Mouse (Mus musculus) urinary bladder, adult 18-20 months (tissue): ENCODE measurements around the gene Rbms2.
"Not testable (repeated sequence)": the region's sequence is repeated elsewhere in the genome, so short reads cannot be mapped to it uniquely, and the experiment has no call there.

Source experiments
- DNase-seq, 2 experiments: peaks; one replicate each; pipeline ENCODE4 v3.0.0; 2022; ENCODE audit warnings: low spot score in 2 of 2, mixed read lengths in 2 of 2

The Rbms2 gene

DNA sequence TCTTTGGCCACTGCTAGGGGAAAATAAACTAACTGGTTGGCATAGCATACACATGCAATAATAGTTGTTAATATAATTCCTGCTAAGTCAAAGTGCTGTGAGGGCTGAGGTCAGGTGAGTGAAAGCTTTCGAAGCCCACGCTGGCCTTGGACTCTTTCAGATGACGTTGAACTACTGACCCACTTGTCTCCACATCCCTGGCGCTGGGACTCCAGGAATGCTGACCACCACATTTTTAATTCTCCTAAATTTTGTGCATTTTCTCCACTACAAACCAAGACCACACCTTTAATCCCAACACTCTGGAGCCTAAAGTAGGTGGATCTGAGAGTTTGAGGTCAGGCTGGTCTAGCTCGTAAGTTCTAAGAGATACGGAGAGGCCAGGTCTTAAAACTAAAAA lies 13.0 kb upstream of the Rbms2 start:
- no peak for DNase-seq

DNA sequence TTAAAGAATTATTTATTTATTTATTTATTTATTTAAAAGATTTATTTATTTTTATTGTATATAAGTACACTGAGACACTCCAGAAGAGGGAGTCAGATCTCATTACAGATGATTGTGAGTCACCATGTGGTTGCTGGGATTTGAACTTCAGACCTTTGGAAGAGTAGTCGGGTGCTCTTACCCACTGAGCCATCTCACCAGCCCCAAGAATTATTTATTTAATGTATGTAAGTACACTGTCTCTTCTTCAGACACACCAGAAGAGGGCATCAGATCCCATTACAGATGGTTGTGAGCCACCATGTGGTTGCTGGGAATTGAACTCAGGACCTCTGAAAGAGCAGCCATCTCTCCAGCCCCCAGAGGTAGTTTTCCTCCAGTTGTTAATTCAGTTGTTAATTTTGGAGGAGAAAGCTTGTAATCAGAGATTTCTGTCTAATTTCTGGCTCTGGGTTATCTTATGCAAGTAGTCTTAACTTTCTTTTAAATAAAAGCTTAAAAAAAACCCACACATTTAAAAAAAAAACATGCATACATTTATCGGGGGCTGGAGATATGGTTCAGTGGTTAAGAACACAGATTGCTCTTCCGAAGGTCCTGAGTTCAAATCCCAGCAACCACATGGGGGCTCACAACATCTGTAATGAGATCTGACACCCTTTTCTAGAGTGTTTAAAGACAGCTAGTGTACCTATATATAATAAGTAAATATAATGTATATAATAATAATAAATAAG lies 12.1 kb upstream of the Rbms2 start:
- not testable (repeated sequence) for DNase-seq

DNA sequence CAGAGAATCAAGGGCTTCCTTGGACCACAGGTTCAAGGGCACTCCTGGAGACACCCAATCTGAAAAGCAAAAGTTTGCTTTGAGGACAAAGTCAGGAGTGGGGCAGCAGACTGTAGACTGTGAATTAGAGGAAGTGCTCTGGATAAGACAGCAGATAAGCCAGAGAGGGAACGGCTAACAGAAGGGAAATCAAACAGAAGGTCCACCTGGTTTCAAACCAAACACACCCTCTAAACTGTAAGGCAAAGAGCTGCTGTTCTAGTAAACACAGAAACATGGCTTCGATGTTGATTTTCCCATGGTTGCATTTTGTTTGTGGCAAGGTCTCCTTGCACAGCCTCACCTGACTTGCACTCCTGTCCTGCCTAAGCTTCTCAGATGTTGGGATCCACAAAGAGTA lies 11.4 kb upstream of the Rbms2 start:
- DNase-seq, result no peak

DNA sequence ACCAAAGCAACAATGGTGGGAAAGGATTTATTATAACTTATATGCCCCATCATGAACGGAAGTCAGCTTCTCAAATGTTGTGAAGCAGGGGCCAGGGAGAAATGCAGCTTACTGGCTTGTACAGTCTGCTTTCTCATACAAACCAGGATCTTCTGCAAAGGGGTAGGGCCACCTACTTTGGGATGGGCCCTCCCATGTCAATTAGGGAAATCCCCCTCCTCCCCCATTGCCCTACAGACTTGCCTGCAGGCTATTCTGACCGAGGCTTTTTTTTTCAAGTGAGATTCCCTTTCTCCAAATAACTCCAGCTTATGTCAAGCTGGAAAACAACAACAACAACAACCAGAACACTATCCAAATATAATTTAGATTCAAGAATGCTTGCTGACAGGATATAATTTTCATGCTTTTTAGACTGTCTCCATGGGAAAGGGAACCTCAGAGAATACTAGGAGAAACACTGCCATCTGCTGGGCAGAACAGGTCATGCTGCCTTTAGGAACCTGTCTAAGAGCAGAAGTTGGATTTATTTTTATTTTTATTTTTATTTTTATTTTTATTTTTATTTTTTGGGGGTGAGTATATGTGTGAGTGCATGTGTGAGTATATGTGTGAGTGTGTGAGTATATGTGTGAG lies 8.3 kb upstream of the Rbms2 start:
- DNase-seq, result peak; percentile 43 to 49

DNA sequence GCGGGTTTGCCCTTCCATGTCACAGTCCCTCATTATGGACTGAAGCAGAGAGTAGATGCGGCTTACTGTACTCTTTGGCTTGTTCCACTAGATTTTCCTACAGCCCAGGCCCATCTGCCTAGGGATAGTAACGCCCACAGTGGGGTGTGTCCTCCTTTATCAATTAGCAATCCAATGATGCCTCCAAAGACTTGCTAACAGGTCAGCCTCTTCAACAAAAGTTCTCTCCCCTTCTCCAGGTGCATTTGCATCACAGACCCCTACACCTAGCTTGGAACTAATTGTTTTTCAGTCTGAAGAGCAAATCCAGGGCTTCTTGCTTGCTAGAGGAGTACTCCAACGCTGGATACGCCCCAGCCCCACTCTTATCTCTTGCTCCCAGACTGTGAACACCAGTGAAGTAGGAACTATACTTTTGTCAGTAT lies 7.1 kb upstream of the Rbms2 start:
- DNase-seq, result no peak

DNA sequence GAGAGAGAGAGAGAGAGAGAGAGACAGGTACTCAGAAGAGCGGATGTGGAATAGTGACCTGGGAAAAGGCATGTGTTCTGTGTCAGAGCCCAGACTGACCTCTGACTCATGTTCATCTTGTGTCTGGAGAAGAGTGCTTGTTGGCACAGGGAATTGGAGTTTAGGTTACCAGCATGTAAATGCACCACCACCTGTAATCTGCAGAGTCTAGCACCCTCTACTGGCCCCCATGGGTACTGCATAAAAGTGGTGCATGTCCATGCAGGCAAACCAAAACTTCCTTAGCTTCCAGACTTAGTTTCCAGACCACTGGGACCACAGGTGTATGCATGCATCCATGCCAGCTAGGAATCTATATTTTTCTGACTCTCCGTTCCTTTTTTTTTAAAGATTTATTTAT lies 5.9 kb upstream of the Rbms2 start:
- peak; percentile 52 to 58 for DNase-seq

DNA sequence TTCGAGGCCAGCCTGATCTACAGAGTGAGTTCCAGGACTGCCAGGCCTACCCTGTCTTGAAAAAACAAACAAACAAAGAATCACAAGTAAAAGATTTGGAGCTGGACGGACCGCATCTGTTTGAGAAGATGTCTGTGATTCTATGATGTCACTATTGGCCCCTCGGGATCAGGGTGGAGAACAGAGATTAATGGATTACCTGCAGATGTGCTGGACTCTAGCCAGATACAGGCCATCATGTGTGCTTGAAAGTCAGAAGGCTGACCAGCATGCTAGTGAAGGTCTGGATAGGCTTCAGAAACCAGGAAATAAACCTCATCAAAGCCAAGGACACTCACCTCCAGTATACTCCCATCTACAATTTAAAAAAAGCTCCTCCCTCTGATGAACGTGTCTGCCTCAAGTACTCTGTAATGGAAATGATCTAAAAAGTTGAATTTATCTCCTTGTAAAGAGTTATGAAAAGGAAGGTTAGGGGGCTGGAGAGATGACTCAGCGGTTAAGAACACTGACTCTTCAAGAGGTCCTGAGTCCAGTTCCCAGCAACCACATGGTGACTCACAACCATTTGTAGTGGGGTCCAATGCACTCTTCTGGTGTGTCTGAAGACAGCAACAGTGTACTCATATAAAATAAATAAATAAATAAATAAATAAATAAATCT lies 5.3 kb upstream of the Rbms2 start:
- DNase-seq, result no peak

DNA sequence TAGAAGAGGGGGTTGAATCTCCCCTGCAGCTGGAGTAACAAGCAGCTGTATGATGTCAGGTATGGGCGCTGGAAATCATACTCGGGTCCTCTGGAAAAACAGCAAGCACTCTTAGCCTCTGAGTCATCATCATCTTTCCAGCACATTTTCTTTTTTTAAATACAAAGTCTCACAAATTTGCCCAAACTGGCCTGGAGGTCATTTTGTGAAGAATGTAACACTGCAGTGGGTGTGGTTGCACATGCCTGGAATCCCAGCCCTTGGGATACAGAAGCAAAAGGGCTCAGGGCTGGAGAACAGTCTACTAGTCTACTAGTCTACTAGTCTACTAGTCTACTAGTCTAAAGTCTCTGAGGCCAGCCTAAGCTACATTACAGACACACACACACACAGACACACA lies 4.2 kb upstream of the Rbms2 start:
- DNase-seq, result no peak

DNA sequence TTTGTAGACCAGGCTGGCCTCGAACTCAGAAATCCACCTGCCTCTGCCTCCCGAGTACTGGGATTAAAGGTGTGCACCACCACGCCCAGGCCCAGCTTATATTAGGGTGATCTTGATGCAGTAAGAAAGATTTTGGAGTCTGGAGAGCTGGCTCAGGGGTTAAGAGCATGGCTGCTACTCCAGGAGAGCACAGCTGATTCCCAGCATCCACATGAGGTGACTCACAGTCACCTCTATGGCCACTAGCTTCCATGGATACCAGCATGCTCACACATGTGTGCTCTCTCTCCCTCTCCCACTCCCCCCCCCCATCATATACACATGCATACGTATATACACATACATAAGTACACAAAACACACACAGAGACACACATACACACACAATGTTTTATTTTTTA lies 2.8 kb downstream of the Rbms2 start:
- DNase-seq, result no peak

DNA sequence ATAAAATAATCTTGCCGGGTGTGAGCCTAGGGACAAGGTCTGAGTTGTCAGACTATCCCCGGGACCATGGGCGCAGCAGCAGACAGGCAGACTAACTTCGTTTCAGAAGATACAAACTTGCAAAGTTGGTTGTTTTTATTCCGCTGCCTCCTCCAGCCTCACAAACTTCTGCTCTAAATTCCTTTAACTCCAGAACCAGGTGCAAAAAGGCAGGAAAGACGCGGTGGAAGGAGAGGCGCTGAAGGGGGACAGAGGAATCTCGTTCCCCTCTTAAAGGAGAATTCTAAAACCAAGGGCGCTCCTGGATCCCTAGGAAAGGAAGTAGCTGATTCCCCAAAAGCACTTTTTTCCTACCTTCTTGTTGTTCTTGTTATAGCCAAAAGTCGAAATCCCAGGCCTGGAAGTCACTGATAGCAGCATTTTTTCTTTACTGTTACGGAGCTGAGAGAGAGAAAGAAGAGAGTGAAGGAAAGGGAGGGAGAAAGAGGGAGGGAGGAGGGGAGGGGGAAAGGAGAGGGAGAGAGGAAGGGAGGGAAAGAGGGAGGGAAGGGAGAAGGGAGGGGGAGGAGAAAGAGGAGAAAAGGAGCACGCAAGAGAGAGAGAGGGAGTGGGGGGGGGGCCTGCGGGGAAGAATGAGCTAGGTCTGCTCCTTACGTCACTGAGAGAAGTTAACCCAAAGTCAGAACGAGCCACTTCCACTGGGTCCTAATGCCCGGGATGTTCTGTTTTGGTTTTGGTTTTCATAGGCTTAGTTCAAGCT lies 3.9 kb downstream of the Rbms2 start:
- DNase-seq, result peak; percentile 34 to 54

DNA sequence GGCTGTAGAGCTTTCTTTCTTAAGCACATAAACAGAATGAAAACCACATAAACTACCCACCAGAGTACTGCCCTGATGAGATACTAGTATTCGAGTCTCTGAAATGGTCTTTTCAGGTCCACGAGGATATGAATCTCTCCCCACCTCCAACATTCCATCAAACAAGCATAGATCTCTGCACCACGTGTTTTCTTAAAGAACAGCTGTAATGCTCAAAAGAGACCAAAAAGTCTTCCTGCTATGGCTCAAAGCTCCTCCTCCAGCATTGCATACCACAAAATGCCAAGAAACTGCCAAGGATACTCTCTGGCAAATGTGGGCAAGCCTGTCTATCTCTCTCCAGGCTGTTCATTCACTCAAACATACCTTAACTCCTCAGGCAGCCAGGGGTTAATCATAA lies 4.8 kb downstream of the Rbms2 start:
- DNase-seq, result no peak

DNA sequence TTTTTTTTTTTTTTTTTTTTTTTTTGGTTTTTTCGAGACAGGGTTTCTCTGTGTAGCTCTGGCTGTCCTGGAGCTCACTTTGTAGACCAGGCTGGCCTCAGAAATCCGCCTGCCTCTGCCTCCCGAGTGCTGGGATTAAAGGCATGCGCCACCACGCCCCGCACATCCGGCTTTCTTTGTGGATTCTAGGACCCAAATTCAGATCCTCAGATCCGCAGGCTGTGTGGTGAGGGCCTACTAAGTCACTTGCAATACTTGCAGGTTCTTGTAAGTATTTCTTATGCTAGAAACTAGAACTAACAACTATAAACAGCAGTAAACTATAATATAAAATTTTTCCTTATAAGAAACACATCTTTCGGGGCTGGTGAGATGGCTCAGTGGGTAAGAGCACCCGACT lies 8.7 kb downstream of the Rbms2 start:
- DNase-seq, result not testable (repeated sequence)

DNA sequence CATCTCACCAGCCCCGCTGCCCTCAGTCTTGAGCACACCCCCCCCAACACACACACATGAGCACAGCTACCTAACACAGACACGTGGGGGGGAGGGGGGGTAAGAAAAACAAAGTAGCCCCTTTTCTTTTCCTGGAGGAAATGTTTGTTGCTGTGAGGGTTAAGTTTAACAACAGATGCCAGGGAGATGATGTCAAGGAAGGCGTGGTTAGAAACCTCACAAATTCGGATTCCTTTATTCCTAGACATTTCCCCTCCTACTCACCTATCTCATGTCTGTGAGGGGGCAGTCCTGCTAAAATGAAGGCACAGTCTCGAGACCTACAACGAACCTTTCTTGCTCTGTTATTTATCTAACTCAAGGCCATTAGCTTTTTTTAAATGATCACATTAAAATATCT lies 13.0 kb downstream of the Rbms2 start:
- DNase-seq, result no peak

DNA sequence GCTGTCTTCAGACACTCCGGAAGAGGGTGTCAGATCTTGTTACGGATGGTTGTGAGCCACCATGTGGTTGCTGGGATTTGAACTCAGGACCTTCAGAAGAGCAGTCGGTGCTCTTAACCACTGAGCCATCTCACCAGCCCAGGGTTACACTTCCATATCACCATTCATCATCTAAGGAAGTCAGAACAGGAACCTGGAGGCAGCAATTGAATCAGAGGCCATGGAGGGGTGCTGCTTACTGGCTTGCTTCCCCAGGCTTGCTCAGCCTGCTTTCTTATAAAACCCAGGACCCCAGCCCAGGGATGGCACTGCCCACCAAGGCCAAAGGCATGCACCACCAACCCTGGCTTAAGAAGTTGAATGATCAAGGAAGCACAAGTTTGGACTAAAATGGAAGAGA lies 14.4 kb downstream of the Rbms2 start:
- not testable (repeated sequence) for DNase-seq

DNA sequence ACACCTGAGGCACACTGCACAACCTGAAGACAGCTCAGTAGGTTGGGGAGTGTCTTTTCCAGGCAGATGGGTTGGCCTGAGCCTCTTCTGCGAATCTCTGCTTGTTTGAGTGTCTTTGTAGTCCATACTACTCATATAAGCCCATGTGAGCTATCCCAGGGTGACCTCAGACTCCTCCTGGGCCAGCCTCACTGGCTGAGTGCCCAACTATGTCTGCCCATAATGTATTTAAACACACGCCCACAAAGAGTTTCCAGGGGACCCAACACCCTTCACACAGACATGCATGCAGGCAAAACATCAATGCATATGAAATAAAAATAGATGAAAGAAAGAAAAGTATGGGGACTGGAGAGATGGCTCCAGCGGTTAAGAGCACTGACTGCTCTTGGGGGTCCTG lies 26.1 kb downstream of the Rbms2 start:
- no peak for DNase-seq

DNA sequence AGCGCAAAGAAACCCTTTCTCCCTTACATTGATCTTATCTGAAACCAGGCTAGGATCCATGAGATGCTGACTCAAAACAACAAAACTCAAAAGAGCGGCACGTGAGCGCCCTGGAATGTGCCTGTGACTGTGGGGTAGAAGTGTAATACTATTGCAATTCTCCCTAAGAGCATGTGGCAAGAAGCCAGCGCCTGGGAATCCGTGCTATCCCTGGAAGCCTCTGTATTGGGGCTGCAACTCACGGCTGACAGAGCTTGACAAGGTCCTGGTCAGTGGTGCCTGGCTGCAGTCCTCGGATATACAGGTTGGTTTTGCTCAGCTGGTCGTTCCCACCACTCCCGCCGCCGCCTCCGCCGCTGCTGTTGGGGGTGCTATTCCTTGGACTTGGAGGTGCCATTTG lies 29.2 kb downstream of the Rbms2 start:
- peak in 1 of 2 experiments; percentile 25 for DNase-seq

DNA sequence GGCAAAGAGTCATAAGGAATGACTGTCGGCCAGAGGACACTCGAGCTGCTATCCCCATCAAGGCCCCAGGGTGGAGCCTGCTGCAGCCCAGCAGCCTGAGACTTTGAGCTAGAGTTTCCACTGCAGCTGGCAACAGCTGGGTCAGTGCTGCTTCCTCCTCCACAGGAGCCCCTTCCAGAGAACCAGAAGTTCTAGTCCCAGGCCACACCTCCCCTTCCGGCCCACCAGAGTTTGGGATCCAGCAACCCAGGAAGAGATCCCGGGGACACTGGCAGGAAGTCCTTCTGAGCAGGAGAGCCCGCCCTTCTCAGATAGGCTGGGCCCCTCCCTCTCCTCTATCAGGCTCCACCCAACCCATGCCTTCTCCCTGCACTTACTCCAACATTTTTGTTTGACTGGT lies 30.5 kb downstream of the Rbms2 start:
- peak; percentile 64 to 83 for DNase-seq

DNA sequence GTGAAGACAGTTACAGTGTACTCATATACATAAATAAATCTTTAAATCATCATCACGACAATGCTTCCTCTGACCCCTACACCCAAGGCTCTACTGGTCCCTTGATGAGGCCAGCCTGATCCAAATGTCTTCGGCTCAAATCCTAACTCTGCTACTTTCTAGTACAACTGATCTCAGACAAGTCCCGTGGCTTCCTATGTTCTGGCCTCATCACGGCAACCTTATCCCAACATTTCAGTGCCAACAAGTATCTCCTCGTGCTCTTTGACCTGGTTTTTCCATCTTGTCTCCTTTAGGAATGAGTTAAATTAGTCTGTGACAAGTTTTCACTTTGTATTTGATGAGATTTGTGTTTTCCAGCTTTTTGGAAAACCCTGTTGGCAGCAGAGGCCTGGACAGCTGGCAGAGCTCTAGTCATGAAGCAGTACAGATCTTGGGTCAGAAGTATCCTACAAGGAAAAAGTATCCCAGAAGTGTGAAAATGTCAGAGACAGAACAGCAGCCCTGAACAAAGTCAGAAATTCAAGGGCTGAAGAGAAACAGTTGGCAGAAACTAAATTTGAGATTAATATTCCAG lies 31.2 kb downstream of the Rbms2 start:
- no peak for DNase-seq

DNA sequence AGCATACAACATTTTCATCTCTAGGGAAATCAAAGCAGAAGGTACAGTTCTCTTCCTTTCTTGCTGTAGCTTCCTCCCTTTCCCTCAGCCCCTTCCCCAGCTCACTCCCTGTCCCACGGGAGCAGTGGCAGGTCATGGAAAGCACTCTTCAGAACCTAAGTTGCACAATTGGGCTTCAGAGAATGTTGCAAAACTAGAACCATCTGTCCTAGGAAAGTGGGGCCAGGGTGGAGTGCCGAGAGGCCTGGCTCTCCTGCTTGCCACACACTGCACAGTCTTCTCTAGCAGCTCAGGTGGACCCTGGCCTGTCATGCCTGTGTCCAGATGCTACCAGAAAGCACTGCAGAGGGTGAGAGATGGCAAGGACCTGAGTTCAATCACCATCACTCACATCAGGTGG lies 35.1 kb downstream of the Rbms2 start:
- DNase-seq, result no peak

DNA sequence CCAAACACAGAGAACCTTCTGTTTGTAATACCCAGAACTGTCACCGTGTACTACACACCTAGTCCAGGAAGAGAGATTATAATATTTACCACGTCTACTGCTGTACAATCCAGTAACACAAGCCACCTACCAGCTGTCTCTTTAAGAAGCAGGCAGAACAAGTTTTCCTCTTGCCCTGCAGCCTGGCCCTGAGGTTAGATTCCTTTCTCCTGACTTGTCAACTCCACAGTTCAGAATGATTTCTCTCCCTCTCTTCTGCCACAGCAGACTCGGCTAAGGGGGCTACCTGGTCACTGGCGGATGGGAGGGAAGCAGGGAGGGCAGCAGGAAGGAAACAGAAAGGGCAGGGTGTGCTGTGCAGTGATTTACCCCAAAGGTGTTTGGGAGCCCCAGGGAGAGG lies 36.4 kb downstream of the Rbms2 start:
- peak in 1 of 2 experiments; percentile 42 for DNase-seq

DNA sequence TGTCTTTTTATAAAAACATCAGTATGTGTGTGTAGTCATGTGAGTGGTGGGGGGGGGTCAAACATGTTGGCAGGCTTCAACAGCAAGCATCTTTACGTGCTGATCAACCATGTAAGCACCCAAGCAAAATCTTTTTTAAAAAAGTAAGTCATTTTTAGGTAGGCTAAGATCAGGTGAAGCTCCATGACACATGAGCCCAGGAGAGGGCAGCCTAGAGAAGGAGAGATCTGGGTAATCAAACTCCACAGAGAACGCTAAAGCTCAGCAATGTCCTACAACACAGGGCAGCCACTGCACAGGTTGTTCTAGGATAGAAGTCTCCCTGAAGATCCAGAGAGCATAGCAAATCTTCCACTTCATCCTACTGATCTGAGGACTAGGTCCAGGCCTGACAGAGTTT lies 37.9 kb downstream of the Rbms2 start:
- DNase-seq, result no peak
